Mouse (Mus musculus): ENCODE measurements around the gene Pacsin2. TPM values are rescaled to one million over a fixed set of nuclear protein-coding genes. Genes with fewer than 3 reads are reported as not detected.
"Not testable (repeated sequence)": the region's sequence is repeated elsewhere in the genome, so short reads cannot be mapped to it uniquely, and the experiment has no call there.

Pacsin2 gene
- polyA plus RNA-seq, 1 experiment from 2014 or later: 17.7 TPM

- Histone ChIP-seq H3K27me3 (ENCODE audit: control insufficient read depth, insufficient read depth, low read length) (no peaks in the 10 kb centered on the region), H3K9me3 (ENCODE audit: control insufficient read depth, low read length) (no peaks in the 10 kb centered on the region), H3K4me2 (ENCODE audit: low read length) (no peak overlapping the region), H3K9ac (replicated peaks; ENCODE audit: low read length) (no peak overlapping the region), H3K4me3 (replicated peaks; ENCODE audit: low read depth, low read length) (no peak overlapping the region), H3K36me3 (ENCODE audit: control insufficient read depth, insufficient read depth, low read length) (no peaks in the 10 kb centered on the region), H3K4me1 (ENCODE audit: control insufficient read depth, insufficient read depth, low read length) (no peaks in the 10 kb centered on the region), H3K27ac (replicated peaks; ENCODE audit: low read depth, low read length) (no peak overlapping the region)
- DNase-seq: no peak
- WGBS: 92% methylated on average over 2 of the region's 2 CpGs
- ATAC-seq (ENCODE audit: low FRiP score, low TSS enrichment): no peak
These were observed 96.1 kb downstream of the Pacsin2 start for GRCm38 (mm10) chr15:83368261-83368660.

GRCm38 (mm10) chr15:83366933-83367552 lies 97.4 kb downstream of the Pacsin2 start:
- H3K9ac ChIP-seq (replicated peaks; ENCODE audit: low read length): no peak overlapping the region
- no peaks in the 10 kb centered on the region for H3K36me3 ChIP-seq (ENCODE audit: control insufficient read depth, insufficient read depth, low read length)
- DNase-seq (peak; percentile 79), ATAC-seq (ENCODE audit: low FRiP score, low TSS enrichment) (peak; percentile 71)
- H3K4me3 ChIP-seq (replicated peaks; ENCODE audit: low read depth, low read length): peak overlapping the region; percentile 32
- H3K9me3 ChIP-seq (ENCODE audit: control insufficient read depth, low read length): no peaks in the 10 kb centered on the region
- no peak overlapping the region for H3K27ac ChIP-seq (replicated peaks; ENCODE audit: low read depth, low read length)
- 29% methylated on average over 58 of the region's 58 CpGs for WGBS
- H3K4me1 ChIP-seq (ENCODE audit: control insufficient read depth, insufficient read depth, low read length): no peaks in the 10 kb centered on the region
- peak overlapping the region; percentile 54 for H3K4me2 ChIP-seq (ENCODE audit: low read length)
- H3K27me3 ChIP-seq (ENCODE audit: control insufficient read depth, insufficient read depth, low read length): no peaks in the 10 kb centered on the region

GRCm38 (mm10) chr15:83365697-83366096 lies 98.7 kb downstream of the Pacsin2 start:
- ATAC-seq (ENCODE audit: low FRiP score, low TSS enrichment) (no peak), DNase-seq (no peak)
- Histone ChIP-seq H3K9ac (replicated peaks; ENCODE audit: low read length) (no peak overlapping the region), H3K9me3 (ENCODE audit: control insufficient read depth, low read length) (no peaks in the 10 kb centered on the region), H3K36me3 (ENCODE audit: control insufficient read depth, insufficient read depth, low read length) (no peaks in the 10 kb centered on the region), H3K4me2 (ENCODE audit: low read length) (no peak overlapping the region), H3K4me1 (ENCODE audit: control insufficient read depth, insufficient read depth, low read length) (no peaks in the 10 kb centered on the region), H3K27ac (replicated peaks; ENCODE audit: low read depth, low read length) (no peak overlapping the region), H3K27me3 (ENCODE audit: control insufficient read depth, insufficient read depth, low read length) (no peaks in the 10 kb centered on the region), H3K4me3 (replicated peaks; ENCODE audit: low read depth, low read length) (no peak overlapping the region)

- no peak overlapping the region for H3K27ac ChIP-seq (replicated peaks; ENCODE audit: low read depth, low read length)
- no peak overlapping the region for H3K4me2 ChIP-seq (ENCODE audit: low read length)
- H3K36me3 ChIP-seq (ENCODE audit: control insufficient read depth, insufficient read depth, low read length): no peaks in the 10 kb centered on the region
These were observed 100.2 kb downstream of the Pacsin2 start for GRCm38 (mm10) chr15:83364194-83364593.

GRCm38 (mm10) chr15:83362813-83363212 lies 101.6 kb downstream of the Pacsin2 start:
- H3K9me3 ChIP-seq (ENCODE audit: control insufficient read depth, low read length); H3K4me2 ChIP-seq (ENCODE audit: low read length); H3K27me3 ChIP-seq (ENCODE audit: control insufficient read depth, insufficient read depth, low read length); ATAC-seq (ENCODE audit: low FRiP score, low TSS enrichment); H3K4me1 ChIP-seq (ENCODE audit: control insufficient read depth, insufficient read depth, low read length); DNase-seq; H3K9ac ChIP-seq (replicated peaks; ENCODE audit: low read length); H3K4me3 ChIP-seq (replicated peaks; ENCODE audit: low read depth, low read length); H3K36me3 ChIP-seq (ENCODE audit: control insufficient read depth, insufficient read depth, low read length); H3K27ac ChIP-seq (replicated peaks; ENCODE audit: low read depth, low read length): not testable (repeated sequence)
- WGBS: 83% methylated on average over 1 of the region's 1 CpGs

More at GRCm38 (mm10) chr15:83364194-83364593, 100.2 kb downstream of the Pacsin2 start:
- no peaks in the 10 kb centered on the region for H3K9me3 ChIP-seq (ENCODE audit: control insufficient read depth, low read length)
- no peaks in the 10 kb centered on the region for H3K27me3 ChIP-seq (ENCODE audit: control insufficient read depth, insufficient read depth, low read length)
- DNase-seq (no peak), ATAC-seq (ENCODE audit: low FRiP score, low TSS enrichment) (no peak)
- no peak overlapping the region for H3K4me3 ChIP-seq (replicated peaks; ENCODE audit: low read depth, low read length)
- WGBS: 71% methylated on average over 3 of the region's 3 CpGs
- H3K9ac ChIP-seq (replicated peaks; ENCODE audit: low read length): no peak overlapping the region
- no peaks in the 10 kb centered on the region for H3K4me1 ChIP-seq (ENCODE audit: control insufficient read depth, insufficient read depth, low read length)

GRCm38 (mm10) chr15:83360899-83361298 lies 103.5 kb downstream of the Pacsin2 start:
- H3K9me3 ChIP-seq (ENCODE audit: control insufficient read depth, low read length); H3K4me1 ChIP-seq (ENCODE audit: control insufficient read depth, insufficient read depth, low read length); H3K27ac ChIP-seq (replicated peaks; ENCODE audit: low read depth, low read length); ATAC-seq (ENCODE audit: low FRiP score, low TSS enrichment); H3K36me3 ChIP-seq (ENCODE audit: control insufficient read depth, insufficient read depth, low read length); H3K27me3 ChIP-seq (ENCODE audit: control insufficient read depth, insufficient read depth, low read length); H3K4me3 ChIP-seq (replicated peaks; ENCODE audit: low read depth, low read length); H3K9ac ChIP-seq (replicated peaks; ENCODE audit: low read length); H3K4me2 ChIP-seq (ENCODE audit: low read length); DNase-seq: not testable (repeated sequence)
- WGBS: 59% methylated on average over 5 of the region's 5 CpGs

GRCm38 (mm10) chr15:83360140-83360539 lies 104.3 kb downstream of the Pacsin2 start:
- WGBS: 79% methylated on average over 3 of the region's 3 CpGs
- Histone ChIP-seq H3K4me1 (ENCODE audit: control insufficient read depth, insufficient read depth, low read length) (no peaks in the 10 kb centered on the region), H3K36me3 (ENCODE audit: control insufficient read depth, insufficient read depth, low read length) (no peaks in the 10 kb centered on the region), H3K4me2 (ENCODE audit: low read length) (no peak overlapping the region), H3K9ac (replicated peaks; ENCODE audit: low read length) (no peak overlapping the region), H3K9me3 (ENCODE audit: control insufficient read depth, low read length) (no peaks in the 10 kb centered on the region), H3K27ac (replicated peaks; ENCODE audit: low read depth, low read length) (no peak overlapping the region), H3K27me3 (ENCODE audit: control insufficient read depth, insufficient read depth, low read length) (no peaks in the 10 kb centered on the region), H3K4me3 (replicated peaks; ENCODE audit: low read depth, low read length) (no peak overlapping the region)
- ATAC-seq (ENCODE audit: low FRiP score, low TSS enrichment) (no peak), DNase-seq (no peak)

GRCm38 (mm10) chr15:83358476-83358875 lies 105.9 kb downstream of the Pacsin2 start:
- DNase-seq (no peak), ATAC-seq (ENCODE audit: low FRiP score, low TSS enrichment) (no peak)
- Histone ChIP-seq H3K4me3 (replicated peaks; ENCODE audit: low read depth, low read length) (no peak overlapping the region), H3K27ac (replicated peaks; ENCODE audit: low read depth, low read length) (no peak overlapping the region), H3K4me2 (ENCODE audit: low read length) (no peak overlapping the region), H3K9me3 (ENCODE audit: control insufficient read depth, low read length) (no peaks in the 10 kb centered on the region), H3K9ac (replicated peaks; ENCODE audit: low read length) (no peak overlapping the region), H3K27me3 (ENCODE audit: control insufficient read depth, insufficient read depth, low read length) (no peaks in the 10 kb centered on the region), H3K36me3 (ENCODE audit: control insufficient read depth, insufficient read depth, low read length) (no peaks in the 10 kb centered on the region), H3K4me1 (ENCODE audit: control insufficient read depth, insufficient read depth, low read length) (no peaks in the 10 kb centered on the region)
- 100% methylated on average over 1 of the region's 1 CpGs for WGBS

GRCm38 (mm10) chr15:83351546-83351945 lies 112.9 kb downstream of the Pacsin2 start:
- Histone ChIP-seq H3K27ac (replicated peaks; ENCODE audit: low read depth, low read length) (no peak overlapping the region), H3K4me1 (ENCODE audit: control insufficient read depth, insufficient read depth, low read length) (peaks cover 11% of the 10 kb centered on the region), H3K4me3 (replicated peaks; ENCODE audit: low read depth, low read length) (no peak overlapping the region), H3K27me3 (ENCODE audit: control insufficient read depth, insufficient read depth, low read length) (no peaks in the 10 kb centered on the region), H3K9me3 (ENCODE audit: control insufficient read depth, low read length) (no peaks in the 10 kb centered on the region), H3K36me3 (ENCODE audit: control insufficient read depth, insufficient read depth, low read length) (no peaks in the 10 kb centered on the region), H3K9ac (replicated peaks; ENCODE audit: low read length) (no peak overlapping the region), H3K4me2 (ENCODE audit: low read length) (no peak overlapping the region)
- ATAC-seq (ENCODE audit: low FRiP score, low TSS enrichment): no peak
- DNase-seq: no peak
- WGBS: 89% methylated on average over 4 of the region's 4 CpGs
